Mouse (Mus musculus): ENCODE measurements around the gene Max. TPM values are rescaled to one million over a fixed set of nuclear protein-coding genes. Genes with fewer than 3 reads are reported as not detected.

Gene Max
- total and polyA plus RNA-seq, 2 experiments, result 8.6 to 10.1 TPM

- no peak for DNase-seq (ENCODE audit: extremely low read depth, low read depth, low spot score)
- Histone ChIP-seq H3K9ac (ENCODE audit: low read depth, low read length) (no peak overlapping the region), H3K4me1 (ENCODE audit: control insufficient read depth, insufficient read depth, low read length) (no peaks in the 10 kb centered on the region), H3K79me2 (ENCODE audit: control insufficient read depth, insufficient read depth, low read length) (no peaks in the 10 kb centered on the region), H3K27ac (replicated peaks; ENCODE audit: insufficient read depth, low read depth, low read length) (no peak overlapping the region), H3K36me3 (ENCODE audit: control insufficient read depth, insufficient read depth, low read length) (no peaks in the 10 kb centered on the region), H3K27me3 (ENCODE audit: control insufficient read depth, insufficient read depth, low read length) (no peaks in the 10 kb centered on the region), H3K4me3 (ENCODE audit: insufficient read depth, low read depth, low read length) (no peak overlapping the region)
- no peak for TF ChIP-seq POLR2A (IDR thresholded peaks at IDR 0.05; ENCODE audit: extremely low read depth, insufficient read depth, low read length)
- TF ChIP-seq CTCF (IDR thresholded peaks at IDR 0.05; ENCODE audit: low read depth, low read length), result no peak
- WGBS, result 89% methylated on average over 10 of the region's 10 CpGs
These were observed 67.0 kb downstream of the Max start for GRCm38 (mm10) chr12:76894792-76895559.

DNA sequence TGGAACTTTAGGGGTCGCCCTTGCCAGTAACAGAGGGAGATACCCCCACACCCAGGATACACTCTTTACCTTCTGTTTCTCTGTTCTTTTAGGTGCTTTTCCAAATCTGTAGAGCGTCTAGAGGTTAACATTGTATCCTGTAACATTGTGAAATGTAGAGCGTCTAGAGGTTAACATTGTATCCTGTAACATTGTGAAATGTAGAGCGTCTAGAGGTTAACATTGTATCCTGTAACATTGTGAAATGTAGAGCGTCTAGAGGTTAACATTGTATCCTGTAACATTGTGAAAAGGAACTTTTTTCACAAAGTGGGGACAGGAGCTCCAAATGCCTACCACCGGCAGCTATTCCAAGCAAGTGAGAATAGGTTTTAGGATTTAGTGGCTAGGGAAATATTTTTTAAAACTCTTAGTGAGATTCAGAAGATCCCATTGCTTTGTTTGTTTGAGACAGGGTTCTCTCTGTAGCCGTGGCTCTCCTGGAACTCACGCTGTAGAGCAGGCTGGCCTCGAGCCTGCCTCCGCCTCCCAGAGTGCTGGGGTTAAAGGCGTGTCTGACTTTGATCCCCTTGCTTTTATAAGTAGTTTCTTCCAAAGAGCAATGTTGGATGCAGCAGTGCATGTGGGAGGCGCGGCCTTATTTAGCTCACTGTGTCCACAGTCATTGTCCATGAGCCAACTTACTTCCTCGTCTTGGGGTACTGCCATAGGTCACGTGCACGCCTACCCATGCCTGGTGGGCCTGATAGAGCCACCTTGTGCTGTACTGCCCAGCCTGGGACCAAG lies 68.9 kb downstream of the Max start:
- H3K27ac ChIP-seq (replicated peaks; ENCODE audit: insufficient read depth, low read depth, low read length), result no peak overlapping the region
- TF ChIP-seq CTCF (IDR thresholded peaks at IDR 0.05; ENCODE audit: low read depth, low read length) (no peak), POLR2A (IDR thresholded peaks at IDR 0.05; ENCODE audit: extremely low read depth, insufficient read depth, low read length) (no peak)
- H3K36me3 ChIP-seq (ENCODE audit: control insufficient read depth, insufficient read depth, low read length), result no peaks in the 10 kb centered on the region
- 84% methylated on average over 16 of the region's 16 CpGs for WGBS
- no peaks in the 10 kb centered on the region for H3K27me3 ChIP-seq (ENCODE audit: control insufficient read depth, insufficient read depth, low read length)
- H3K4me3 ChIP-seq (ENCODE audit: insufficient read depth, low read depth, low read length), result no peak overlapping the region
- no peak overlapping the region for H3K9ac ChIP-seq (ENCODE audit: low read depth, low read length)
- H3K79me2 ChIP-seq (ENCODE audit: control insufficient read depth, insufficient read depth, low read length), result no peaks in the 10 kb centered on the region
- H3K4me1 ChIP-seq (ENCODE audit: control insufficient read depth, insufficient read depth, low read length), result no peaks in the 10 kb centered on the region
- DNase-seq (ENCODE audit: extremely low read depth, low read depth, low spot score), result no peak

- H3K27ac ChIP-seq (replicated peaks; ENCODE audit: insufficient read depth, low read depth, low read length), result no peak overlapping the region
These were observed 70.8 kb downstream of the Max start for GRCm38 (mm10) chr12:76891160-76891559.

DNA sequence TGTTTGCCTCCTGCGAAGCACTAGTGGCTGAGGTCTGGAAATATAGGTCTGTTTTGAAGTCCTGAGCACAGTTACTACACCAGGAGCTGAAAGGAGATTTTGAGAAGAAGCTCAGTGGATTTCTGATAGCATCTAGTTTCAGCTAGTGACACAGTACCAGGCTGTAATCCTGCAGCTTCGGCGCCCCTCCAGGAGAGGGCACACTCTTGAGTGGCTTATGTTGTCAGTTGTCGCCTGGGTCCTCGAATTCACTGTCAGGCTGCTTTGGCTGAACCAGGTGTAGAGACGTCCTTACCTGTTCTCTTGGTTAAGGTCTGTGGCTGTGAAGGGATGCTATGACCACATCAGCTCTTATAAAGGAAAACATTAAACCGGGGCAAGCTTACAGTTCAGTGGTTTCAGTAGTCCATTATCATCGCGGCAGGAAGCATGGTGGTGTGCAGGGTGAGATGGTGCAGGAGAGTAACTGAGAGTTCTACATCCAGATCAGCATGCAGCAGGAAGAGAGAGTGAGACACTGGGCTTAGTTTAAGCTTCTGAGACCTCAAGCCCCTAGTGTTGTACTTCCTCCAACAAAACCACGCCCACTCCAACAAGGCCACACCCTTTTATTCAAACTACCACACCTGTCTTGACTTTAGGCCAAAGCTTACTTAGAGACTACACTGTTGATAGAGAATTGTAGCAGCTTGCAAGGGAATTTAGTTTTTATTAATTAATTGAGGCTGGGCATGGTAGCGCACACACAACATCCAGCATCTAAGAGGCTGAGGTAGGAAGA lies 72.4 kb downstream of the Max start:
- 91% methylated on average over 11 of the region's 11 CpGs for WGBS
- H3K27me3 ChIP-seq (ENCODE audit: control insufficient read depth, insufficient read depth, low read length), result no peaks in the 10 kb centered on the region

More at GRCm38 (mm10) chr12:76891160-76891559, 70.8 kb downstream of the Max start:
- Histone ChIP-seq H3K79me2 (ENCODE audit: control insufficient read depth, insufficient read depth, low read length) (no peaks in the 10 kb centered on the region), H3K36me3 (ENCODE audit: control insufficient read depth, insufficient read depth, low read length) (no peaks in the 10 kb centered on the region), H3K27me3 (ENCODE audit: control insufficient read depth, insufficient read depth, low read length) (no peaks in the 10 kb centered on the region), H3K4me3 (ENCODE audit: insufficient read depth, low read depth, low read length) (no peak overlapping the region), H3K9ac (ENCODE audit: low read depth, low read length) (no peak overlapping the region), H3K4me1 (ENCODE audit: control insufficient read depth, insufficient read depth, low read length) (no peaks in the 10 kb centered on the region)
- DNase-seq (ENCODE audit: extremely low read depth, low read depth, low spot score), result no peak
- WGBS, result 94% methylated on average over 3 of the region's 3 CpGs
- TF ChIP-seq CTCF (IDR thresholded peaks at IDR 0.05; ENCODE audit: low read depth, low read length), result no peak

DNA sequence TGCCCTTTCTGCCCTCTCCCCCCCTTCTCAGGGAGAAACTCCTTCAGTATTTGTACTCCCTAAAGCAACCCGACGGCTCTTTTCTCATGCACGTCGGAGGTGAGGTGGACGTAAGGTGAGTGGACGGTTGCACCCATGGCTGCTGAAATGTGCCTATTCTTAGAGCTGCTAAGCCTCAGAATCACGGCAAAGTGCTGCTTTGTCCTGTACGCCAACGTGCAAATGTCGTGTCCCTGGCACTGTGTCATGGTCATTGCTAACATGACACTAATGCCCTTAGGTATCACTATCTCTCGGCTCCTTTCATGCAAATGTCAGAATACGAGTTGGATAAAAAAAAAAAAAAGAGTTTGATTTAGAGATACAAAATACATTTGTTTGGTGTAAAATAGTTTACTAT lies 74.1 kb downstream of the Max start:
- Histone ChIP-seq H3K4me1 (ENCODE audit: control insufficient read depth, insufficient read depth, low read length) (no peaks in the 10 kb centered on the region), H3K36me3 (ENCODE audit: control insufficient read depth, insufficient read depth, low read length) (no peaks in the 10 kb centered on the region), H3K27me3 (ENCODE audit: control insufficient read depth, insufficient read depth, low read length) (no peaks in the 10 kb centered on the region), H3K9ac (ENCODE audit: low read depth, low read length) (no peak overlapping the region), H3K79me2 (ENCODE audit: control insufficient read depth, insufficient read depth, low read length) (no peaks in the 10 kb centered on the region), H3K27ac (replicated peaks; ENCODE audit: insufficient read depth, low read depth, low read length) (no peak overlapping the region), H3K4me3 (ENCODE audit: insufficient read depth, low read depth, low read length) (no peak overlapping the region)
- TF ChIP-seq CTCF (IDR thresholded peaks at IDR 0.05; ENCODE audit: low read depth, low read length) (no peak), POLR2A (IDR thresholded peaks at IDR 0.05; ENCODE audit: extremely low read depth, insufficient read depth, low read length) (no peak)
- no peak for DNase-seq (ENCODE audit: extremely low read depth, low read depth, low spot score)
- 95% methylated on average over 12 of the region's 12 CpGs for WGBS

More for the DNA sequence above, 72.4 kb downstream of the Max start:
- TF ChIP-seq POLR2A (IDR thresholded peaks at IDR 0.05; ENCODE audit: extremely low read depth, insufficient read depth, low read length) (no peak), CTCF (IDR thresholded peaks at IDR 0.05; ENCODE audit: low read depth, low read length) (no peak)
- no peak overlapping the region for H3K27ac ChIP-seq (replicated peaks; ENCODE audit: insufficient read depth, low read depth, low read length)
- no peak for DNase-seq (ENCODE audit: extremely low read depth, low read depth, low spot score)
- no peak overlapping the region for H3K9ac ChIP-seq (ENCODE audit: low read depth, low read length)
- H3K4me1 ChIP-seq (ENCODE audit: control insufficient read depth, insufficient read depth, low read length), result no peaks in the 10 kb centered on the region
- no peaks in the 10 kb centered on the region for H3K79me2 ChIP-seq (ENCODE audit: control insufficient read depth, insufficient read depth, low read length)
- H3K4me3 ChIP-seq (ENCODE audit: insufficient read depth, low read depth, low read length), result no peak overlapping the region
- no peaks in the 10 kb centered on the region for H3K36me3 ChIP-seq (ENCODE audit: control insufficient read depth, insufficient read depth, low read length)

Other genes starting within 250 kb of the Max start
- gene Churc1, start 196.7 kb downstream of the Max start, total RNA-seq (2014; rRNA removed), result 94.0 and 99.2 TPM in 2 replicates
- 51.8 and 54.8 TPM in 2 replicates for gene Churc1, start 196.7 kb downstream of the Max start, polyA plus RNA-seq (2012; rRNA removed)
- gene Fntb, start 196.6 kb downstream of the Max start, total RNA-seq (2014; rRNA removed), result 1.4 and 1.7 TPM in 2 replicates
- gene Fntb, start 196.6 kb downstream of the Max start, polyA plus RNA-seq (2012; rRNA removed), result 5.2 and 6.5 TPM in 2 replicates
- 0.09 TPM in 1 of 2 replicates, not detected in the other for gene Gpx2, start 166.6 kb downstream of the Max start, total RNA-seq (2014; rRNA removed)
- 0.15 and 0.21 TPM in 2 replicates for gene Gpx2, start 166.6 kb downstream of the Max start, polyA plus RNA-seq (2012; rRNA removed)
- 0.20 TPM in 1 of 2 replicates, not detected in the other for gene Rab15, start 139.3 kb downstream of the Max start, total RNA-seq (2014; rRNA removed)
- 0.11 TPM in 1 of 2 replicates, not detected in the other for gene Rab15, start 139.3 kb downstream of the Max start, polyA plus RNA-seq (2012; rRNA removed)